Mouse (Mus musculus) lung, adult 18-20 months (tissue): ENCODE data around the gene Xlr4b.
"Not testable (repeated sequence)": the region's sequence is repeated elsewhere in the genome, so short reads cannot be mapped to it uniquely, and the experiment has no call there.

Source experiments
- DNase-seq, 2 experiments: peaks; one replicate each; pipeline ENCODE4 v3.0.0; 2022; ENCODE audit warnings: mixed read lengths in 2 of 2

Xlr4b gene

GRCm38 (mm10) chrX:73213819-73214564, at the start of gene Xlr4b:
Gene Xlr4b (plus strand): TSS chrX:73214333.
- not testable (repeated sequence) for DNase-seq

GRCm38 (mm10) chrX:73176889-73177288, 37.2 kb upstream of the Xlr4b start, which contains the start of gene Spin2d:
Gene Spin2d (minus strand): TSS chrX:73176989.
- DNase-seq, result not testable (repeated sequence)

GRCm38 (mm10) chrX:73191934-73192333, 22.2 kb upstream of the Xlr4b start, which contains the start of gene Xlr3b:
Gene Xlr3b (plus strand): TSS chrX:73192207.
- peak in 1 of 2 experiments; percentile 22 for DNase-seq

GRCm38 (mm10) chrX:73225365-73225764, 11.2 kb downstream of the Xlr4b start:
- no peak for DNase-seq

- peak; percentile 86 to 87 for DNase-seq
Observed at GRCm38 (mm10) chrX:73227914-73228605, 13.9 kb downstream of the Xlr4b start, which contains the start of gene F8a. Gene F8a (plus strand): TSS chrX:73228291.

GRCm38 (mm10) chrX:73228606-73229214, 14.6 kb downstream of the Xlr4b start:
- DNase-seq, result peak; percentile 54 to 59

- no peak for DNase-seq
Observed at GRCm38 (mm10) chrX:73229288-73229687, 15.2 kb downstream of the Xlr4b start.

- DNase-seq, result not testable (repeated sequence)
Observed at GRCm38 (mm10) chrX:73242821-73243325, 28.7 kb downstream of the Xlr4b start, which contains the start of gene Xlr4c. Gene Xlr4c (minus strand): TSS chrX:73243130.

DNA sequence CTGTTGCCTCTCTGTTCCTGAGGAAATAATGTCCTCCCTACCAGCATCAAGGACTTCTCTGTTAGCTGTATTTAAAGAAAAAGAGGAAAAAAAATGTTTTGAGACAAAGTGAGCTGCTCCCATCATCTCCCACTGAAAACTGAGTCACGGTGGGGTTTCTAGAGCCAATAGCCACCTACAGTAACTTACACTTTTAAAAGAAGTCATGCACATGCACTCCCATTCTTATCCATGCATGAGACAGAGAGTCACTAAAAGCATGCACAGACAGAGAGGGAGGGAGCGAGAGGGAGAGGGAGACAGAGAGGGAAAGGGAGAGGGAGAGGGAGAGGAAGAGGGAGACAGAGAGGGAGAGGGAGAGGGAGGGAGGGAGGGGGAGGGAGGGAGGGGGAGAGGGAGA, 48.3 kb downstream of the Xlr4b start:
- not testable (repeated sequence) for DNase-seq

- DNase-seq, result not testable (repeated sequence)
Observed at GRCm38 (mm10) chrX:73265270-73265669, 51.1 kb downstream of the Xlr4b start, which contains the start of gene Xlr3c. Gene Xlr3c (minus strand): TSS chrX:73265390.
